Comparison of ENCODE assay signal across 8 mouse cellular contexts in the genomic region with DNA sequence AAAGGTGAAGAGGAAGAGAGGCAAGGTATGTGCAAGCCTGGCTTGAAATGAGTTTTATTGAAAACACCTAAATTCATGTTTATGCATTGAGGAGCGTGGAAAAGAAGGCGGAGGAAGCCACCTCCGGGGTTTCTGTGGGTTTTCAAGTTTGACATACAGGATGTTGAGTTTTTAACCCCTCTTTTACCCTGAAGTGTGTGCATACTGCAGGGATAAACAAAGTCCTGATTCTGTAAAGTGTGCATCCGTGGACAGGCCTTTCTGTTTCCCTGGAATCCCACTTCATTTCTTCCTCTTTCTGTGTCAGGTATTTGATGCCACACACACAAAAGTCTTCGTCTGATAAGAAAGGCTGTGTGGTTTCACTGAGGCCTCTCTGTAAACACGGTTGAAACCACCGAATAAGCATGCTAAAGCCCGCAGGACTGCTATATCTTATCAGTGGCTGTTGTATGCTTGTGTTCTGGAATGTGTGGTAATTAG.
DNase-seq lines count a peak whose midpoint lies in the region; ATAC-seq and TF ChIP-seq lines count a peak whose summit lies in the region.

No protein-coding gene starts in this region.

- intact Hi-C loops in left cerebral cortex, postnatal 10 days (cut with DNase I): loop anchor here (5.0 kb wide), 1 partner anchor 37 kb away; no protein-coding TSS in a partner anchor

- no peak for TF ChIP-seq CTCF in layer of hippocampus, adult 2 months (conservative IDR thresholded peaks at IDR 0.05)
- no peak for TF ChIP-seq CTCF in liver, adult 2 months (IDR thresholded peaks at IDR 0.05; ENCODE audit: low read depth, low read length)
- TF ChIP-seq CTCF in thymus, adult 2 months (IDR thresholded peaks at IDR 0.05; ENCODE audit: borderline replicate concordance, control insufficient read depth, extremely low read depth, insufficient read depth, low read length, poor library complexity): no peak

- no peak overlapping the region for H3K9ac ChIP-seq in embryonic facial prominence, embryonic 11.5 days (replicated peaks; ENCODE audit: low read length)
- H3K9ac ChIP-seq in liver, adult 2 months (ENCODE audit: low read depth, low read length): no peak overlapping the region

- no peak for ATAC-seq in embryonic facial prominence, embryonic 11.5 days (replicated peaks; ENCODE audit: insufficient number of reproducible peaks, low FRiP score, low TSS enrichment, low read depth)

- H3K36me3 ChIP-seq in embryonic facial prominence, embryonic 11.5 days (replicated peaks; ENCODE audit: control insufficient read depth, insufficient read depth, low read depth, low read length): no peaks in the 10 kb centered on the region
- no peaks in the 10 kb centered on the region for H3K36me3 ChIP-seq in liver, adult 2 months (ENCODE audit: control insufficient read depth, insufficient read depth, low read length)
- H3K36me3 ChIP-seq in thymus, adult 2 months (ENCODE audit: control insufficient read depth, insufficient read depth, low read length): no peaks in the 10 kb centered on the region

- H3K79me2 ChIP-seq in liver, adult 2 months (ENCODE audit: control insufficient read depth, insufficient read depth, low read length): peaks cover 8% of the 10 kb centered on the region; the same call in 1 of the 2 replicates

- H3K27ac ChIP-seq in layer of hippocampus, adult 2 months: peak overlapping the region; percentile 68
- no peak overlapping the region for H3K27ac ChIP-seq in embryonic facial prominence, embryonic 11.5 days (replicated peaks; ENCODE audit: low read depth, low read length)
- H3K27ac ChIP-seq in liver, adult 2 months (replicated peaks; ENCODE audit: insufficient read depth, low read depth, low read length): peak overlapping the region; percentile 30
- peak overlapping the region; percentile 93 for H3K27ac ChIP-seq in thymus, adult 2 months (ENCODE audit: control insufficient read depth, insufficient read depth, low read length)

- TF ChIP-seq POLR2A in liver, adult 2 months (IDR thresholded peaks at IDR 0.05; ENCODE audit: extremely low read depth, insufficient read depth, low read length): no peak
- TF ChIP-seq POLR2A in thymus, adult 2 months (IDR thresholded peaks at IDR 0.05; ENCODE audit: control insufficient read depth, extremely low read depth, insufficient read depth, low read length, poor library complexity): no peak

- WGBS in embryonic facial prominence, embryonic 11.5 days: 15% methylated on average over 8 of the region's 8 CpGs
- WGBS in liver, adult 2 months: 43% methylated on average over 8 of the region's 8 CpGs
- WGBS in thymus, adult 2 months: under 1% methylated on average over 8 of the region's 8 CpGs

- no peak overlapping the region for H3K4me2 ChIP-seq in embryonic facial prominence, embryonic 11.5 days (ENCODE audit: low read depth, low read length)

- H3K4me3 ChIP-seq in layer of hippocampus, adult 2 months: no peak overlapping the region
- H3K4me3 ChIP-seq in embryonic facial prominence, embryonic 11.5 days (ENCODE audit: low read depth, low read length): no peak overlapping the region
- H3K4me3 ChIP-seq in liver, adult 2 months (ENCODE audit: insufficient read depth, low read depth, low read length): no peak overlapping the region
- peak overlapping the region; percentile 34; the same call in 1 of the 2 replicates for H3K4me3 ChIP-seq in thymus, adult 2 months (ENCODE audit: control insufficient read depth, insufficient read depth, low read length)

- no peaks in the 10 kb centered on the region for H3K9me3 ChIP-seq in embryonic facial prominence, embryonic 11.5 days (replicated peaks; ENCODE audit: control insufficient read depth, low read length)

- DNase-seq in layer of hippocampus, adult 2 months (ENCODE audit: low spot score in 2 of 2): no peak
- DNase-seq in layer of hippocampus, adult 9-11 months: no peak
- peak; percentile 34 for DNase-seq in embryonic facial prominence, embryonic 11.5 days (ENCODE audit: low spot score)
- DNase-seq in liver, adult 2 months (ENCODE audit: extremely low read depth, low read depth, low spot score): no peak
- peak; percentile 73 for DNase-seq in thymus, adult 2 months
- no peak for DNase-seq in frontal cortex, postnatal 10 days (ENCODE audit: low spot score in 2 of 2)
- DNase-seq in frontal cortex, postnatal 36 days (ENCODE audit: low spot score in 2 of 2): no peak
- no peak for DNase-seq in left cerebral cortex, postnatal 10 days (ENCODE audit: extremely low spot score in 1 of 2, low spot score in 2 of 2)

- peaks cover 3% of the 10 kb centered on the region for H3K4me1 ChIP-seq in embryonic facial prominence, embryonic 11.5 days (ENCODE audit: control insufficient read depth, insufficient read depth, low read length)
- peaks cover 20% of the 10 kb centered on the region for H3K4me1 ChIP-seq in liver, adult 2 months (ENCODE audit: control insufficient read depth, insufficient read depth, low read length)
- peaks cover 30% of the 10 kb centered on the region for H3K4me1 ChIP-seq in thymus, adult 2 months (replicated peaks; ENCODE audit: control insufficient read depth, insufficient read depth, low read length)

- no peaks in the 10 kb centered on the region for H3K27me3 ChIP-seq in embryonic facial prominence, embryonic 11.5 days (ENCODE audit: control insufficient read depth, insufficient read depth, low read length)
- no peaks in the 10 kb centered on the region for H3K27me3 ChIP-seq in liver, adult 2 months (ENCODE audit: control insufficient read depth, insufficient read depth, low read length)
- H3K27me3 ChIP-seq in thymus, adult 2 months (ENCODE audit: control insufficient read depth, insufficient read depth, low read length): no peaks in the 10 kb centered on the region

Comparison
In these comparisons a context has a peak if more than half of its experiments do, and no peak if none do; other contexts are left out.
1. DNase-seq: peak in embryonic facial prominence, embryonic 11.5 days (single experiment) and thymus, adult 2 months (single experiment); none in layer of hippocampus, adult 2 months (0 of 2), layer of hippocampus, adult 9-11 months (single experiment), liver, adult 2 months (single experiment), frontal cortex, postnatal 10 days (0 of 2), frontal cortex, postnatal 36 days (0 of 2) and left cerebral cortex, postnatal 10 days (0 of 2).